Mouse (Mus musculus) cerebellum, adult (tissue): Measurements from ENCODE around the gene Mettl23.
A peak's percentile ranks its signal among the peaks of the same experiment; 100 is the strongest.

Source experiments
- ATAC-seq: cut with Nextera tagmentation; 2 replicates; pipeline ENCODE4 v1.9.2; 2017; ENCODE audit warnings: mild to moderate bottlenecking, moderate library complexity, mixed read lengths; ENCODE audit not compliant: insufficient number of reproducible peaks, low FRiP score, low TSS enrichment

The Mettl23 gene

DNA sequence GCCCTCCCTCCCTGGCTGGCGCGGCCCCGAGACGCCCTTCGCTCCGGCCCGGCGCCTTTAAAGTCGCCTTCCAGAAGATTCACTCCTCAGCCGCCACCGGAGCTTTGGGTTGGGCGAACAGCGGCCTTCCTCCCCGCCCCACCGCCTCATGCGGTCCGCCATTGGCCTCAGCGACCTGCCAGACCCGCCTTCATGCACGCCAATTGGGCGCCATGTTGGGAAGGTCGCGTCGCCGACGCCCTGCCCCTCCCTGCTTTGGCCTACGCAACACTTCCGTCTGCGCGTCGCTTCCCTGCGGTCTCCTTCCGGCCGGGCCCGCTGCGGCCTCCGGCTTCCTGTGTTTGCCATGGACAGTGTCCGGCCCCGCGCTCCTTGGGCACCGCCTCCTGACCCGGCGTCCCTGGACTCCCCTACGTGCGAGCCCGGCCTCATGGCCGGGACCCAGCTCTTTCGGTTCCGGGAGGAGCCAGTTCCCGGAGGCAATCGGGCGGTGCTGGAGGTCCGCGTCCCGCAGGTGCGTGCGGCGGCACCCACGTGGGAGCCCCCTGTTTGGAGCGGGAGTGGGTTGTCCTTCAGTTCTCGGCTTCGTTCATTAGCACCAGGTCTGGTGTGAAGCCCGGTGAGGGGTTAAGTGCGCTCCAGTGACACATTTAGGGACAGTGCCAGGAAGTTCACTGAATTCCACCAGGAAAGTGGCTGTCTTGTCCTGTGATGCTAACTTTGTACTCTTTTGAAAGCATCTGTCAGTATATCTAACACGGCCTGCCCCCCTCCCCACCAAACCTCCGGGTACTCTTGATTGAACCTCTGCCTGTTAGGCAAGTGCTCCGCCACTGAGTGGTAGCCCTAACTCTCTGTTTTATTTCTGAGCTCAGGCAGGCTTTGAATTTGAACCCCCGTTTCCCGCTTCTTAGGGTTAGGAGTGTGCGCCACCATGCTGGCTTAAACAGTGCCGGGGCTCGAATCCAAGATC, at the start of gene Mettl23, which contains the start of gene Jmjd6:
Gene Mettl23 (plus strand): TSS at position 18 of the 973 bp plus-strand sequence.
Gene Jmjd6 (minus strand): TSS at position 189 of the 973 bp plus-strand sequence.
- peak; percentile 94 for ATAC-seq

DNA sequence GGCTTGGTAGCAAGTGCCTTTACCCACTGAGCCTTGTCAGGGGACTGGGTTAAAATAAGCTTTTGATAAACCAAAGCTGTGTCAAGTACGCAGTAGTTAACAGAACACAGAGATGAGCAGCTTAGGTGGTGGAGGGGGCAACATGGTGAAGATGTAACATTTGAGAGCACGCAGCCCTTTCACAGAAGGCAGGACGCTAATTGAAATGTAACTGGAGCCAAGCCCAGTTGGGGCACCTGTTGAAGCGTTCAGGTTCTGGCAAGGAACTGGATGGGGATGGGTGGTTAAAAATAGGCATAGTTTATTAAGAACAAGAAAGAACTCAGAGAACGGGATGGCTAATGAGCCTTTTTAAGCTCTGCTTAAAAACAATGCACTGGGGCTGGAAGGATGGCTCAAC, 43.7 kb upstream of the Mettl23 start:
- no peak for ATAC-seq

GRCm38 (mm10) chr11:116801106-116801505, 42.0 kb upstream of the Mettl23 start:
- ATAC-seq = no peak

GRCm38 (mm10) chr11:116802709-116803108, 40.4 kb upstream of the Mettl23 start:
- no peak for ATAC-seq

DNA sequence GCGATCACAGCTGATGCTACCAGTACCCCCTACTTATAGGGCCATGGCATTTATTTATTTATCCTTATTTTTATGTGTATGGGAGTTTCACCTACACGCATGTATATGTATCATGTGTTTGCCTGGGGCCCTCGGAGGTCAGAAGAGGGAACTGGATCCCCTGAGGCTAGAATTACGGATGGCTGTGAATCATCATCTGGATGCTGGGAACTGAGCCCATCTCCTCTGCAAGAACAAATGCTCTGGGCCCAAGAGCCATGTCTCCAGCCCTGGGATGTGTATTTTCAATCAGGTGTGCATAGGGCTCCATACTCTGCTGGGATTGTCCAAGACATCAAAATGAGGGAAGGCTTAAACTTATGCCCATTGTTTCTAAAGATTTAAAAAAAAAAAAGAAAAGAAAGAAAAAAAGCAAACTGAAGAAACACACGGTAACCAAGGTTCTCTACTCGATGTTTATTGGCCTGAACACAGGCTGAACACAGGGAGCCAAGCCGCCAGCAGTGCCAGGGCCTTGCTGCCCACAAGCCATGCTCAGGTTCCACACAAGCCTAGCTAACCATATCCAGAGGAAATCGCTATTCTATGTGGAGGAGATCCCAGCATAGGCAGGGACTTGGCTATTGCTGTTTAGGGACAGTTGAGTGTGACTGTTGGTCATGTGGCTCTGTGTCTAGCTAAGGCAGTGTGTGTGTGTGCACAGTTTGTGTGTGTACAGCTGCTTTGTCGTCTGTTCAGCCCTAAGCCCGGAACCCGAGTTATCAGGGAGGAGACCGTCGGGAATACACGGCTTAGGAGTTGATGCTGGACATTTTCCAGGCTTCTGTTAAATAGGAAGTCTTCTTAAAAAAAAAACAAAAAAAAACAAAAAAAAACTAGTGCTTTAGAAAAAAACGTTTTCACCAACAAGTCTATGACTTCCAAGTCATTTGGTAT, 36.7 kb upstream of the Mettl23 start:
- ATAC-seq = no peak

DNA sequence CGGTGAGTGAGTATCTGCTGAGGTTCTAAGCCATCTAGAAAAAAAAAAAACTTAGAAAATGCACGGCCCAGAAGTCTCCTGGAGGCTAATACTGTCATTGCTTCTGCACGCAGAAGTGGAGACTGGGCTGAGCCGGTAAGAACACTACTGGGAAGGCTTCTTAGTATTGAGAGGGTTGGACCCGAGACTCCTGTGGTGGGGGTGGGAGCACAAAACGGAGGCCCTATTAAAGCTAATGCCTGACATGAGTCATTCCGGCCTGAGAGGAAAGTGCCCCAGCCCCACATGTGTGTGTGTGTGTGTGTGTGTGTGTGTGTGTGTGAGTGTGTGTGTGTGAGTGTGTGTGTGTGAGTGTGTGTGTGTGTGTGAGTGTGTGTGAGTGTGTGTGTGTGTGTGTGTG, 36.0 kb upstream of the Mettl23 start:
- no peak for ATAC-seq

DNA sequence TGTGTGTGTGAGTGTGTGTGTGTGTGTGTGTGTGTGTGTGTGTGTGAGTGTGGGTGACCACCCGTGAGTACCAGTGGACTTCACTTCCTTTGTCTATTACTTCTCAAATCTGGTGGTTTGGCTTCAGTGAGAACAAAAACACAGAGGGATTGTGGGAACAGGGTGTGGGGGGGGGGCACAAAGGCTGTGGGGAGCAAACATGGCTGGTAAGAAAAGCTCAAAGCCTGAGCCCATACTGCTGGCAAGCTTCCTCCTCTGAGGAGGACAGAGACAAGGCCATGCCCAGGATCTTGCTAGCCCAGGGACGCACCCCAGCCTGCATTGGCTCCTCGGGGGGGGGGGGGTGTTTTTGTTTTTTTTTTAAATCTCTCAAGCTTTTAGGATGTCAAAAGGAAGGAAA, 35.6 kb upstream of the Mettl23 start:
- no peak for ATAC-seq

DNA sequence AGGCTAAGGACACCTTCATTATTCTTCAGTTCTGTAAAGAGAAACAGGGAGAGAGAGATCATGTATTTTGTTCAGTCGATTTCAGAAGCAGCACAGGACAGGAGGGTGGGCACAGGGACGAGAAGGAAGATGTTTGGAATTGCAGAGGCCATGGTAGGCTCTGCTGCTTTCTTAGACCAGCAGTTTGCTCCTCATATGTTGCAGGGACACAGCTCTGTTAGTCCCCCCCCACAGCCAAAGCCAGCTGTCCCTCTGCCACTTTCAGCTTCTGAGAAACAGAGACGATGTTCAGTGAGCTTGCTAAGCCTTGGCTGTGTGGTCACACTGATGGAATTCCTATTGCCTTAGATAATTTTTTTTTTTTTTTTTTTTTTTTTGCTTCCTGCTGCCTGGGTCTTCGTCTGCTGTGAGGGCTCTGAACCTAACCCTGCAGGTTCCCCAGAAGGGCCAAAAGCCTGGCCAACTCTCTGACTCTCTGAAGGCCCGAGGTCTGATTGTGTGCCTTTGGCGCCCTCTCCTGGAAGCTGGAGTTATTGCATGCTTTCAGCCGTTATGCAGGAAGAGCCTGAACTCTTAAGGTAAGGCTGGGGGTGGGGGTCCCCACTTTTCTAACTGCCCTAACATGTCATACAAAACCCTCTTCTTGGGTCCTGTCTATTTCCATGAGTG, 35.0 kb upstream of the Mettl23 start:
- ATAC-seq = peak; percentile 57; the same call in 1 of the 2 replicates

GRCm38 (mm10) chr11:116808811-116809395, 34.2 kb upstream of the Mettl23 start:
- ATAC-seq = no peak

DNA sequence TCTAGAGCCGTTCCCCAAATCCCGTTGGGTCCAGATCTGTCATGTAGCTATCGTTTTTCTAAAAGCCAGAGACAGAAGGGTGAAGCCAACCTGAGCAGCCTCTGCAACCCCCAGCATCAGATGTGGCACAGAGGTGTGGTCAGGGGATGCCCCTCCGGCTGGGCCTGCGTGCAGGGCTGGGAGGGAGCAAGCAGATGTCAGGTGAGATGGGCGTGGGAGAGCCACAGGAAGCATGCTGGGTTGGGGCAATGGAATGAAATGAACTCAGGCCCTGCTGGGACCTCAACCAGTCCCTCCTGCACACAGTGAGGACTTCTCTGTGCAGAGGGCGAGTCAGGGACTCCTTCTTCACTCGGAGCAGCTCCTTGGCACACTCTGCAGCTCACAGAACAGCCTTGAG, 33.6 kb upstream of the Mettl23 start:
- no peak for ATAC-seq

GRCm38 (mm10) chr11:116810528-116810927, 32.5 kb upstream of the Mettl23 start:
- ATAC-seq = no peak

DNA sequence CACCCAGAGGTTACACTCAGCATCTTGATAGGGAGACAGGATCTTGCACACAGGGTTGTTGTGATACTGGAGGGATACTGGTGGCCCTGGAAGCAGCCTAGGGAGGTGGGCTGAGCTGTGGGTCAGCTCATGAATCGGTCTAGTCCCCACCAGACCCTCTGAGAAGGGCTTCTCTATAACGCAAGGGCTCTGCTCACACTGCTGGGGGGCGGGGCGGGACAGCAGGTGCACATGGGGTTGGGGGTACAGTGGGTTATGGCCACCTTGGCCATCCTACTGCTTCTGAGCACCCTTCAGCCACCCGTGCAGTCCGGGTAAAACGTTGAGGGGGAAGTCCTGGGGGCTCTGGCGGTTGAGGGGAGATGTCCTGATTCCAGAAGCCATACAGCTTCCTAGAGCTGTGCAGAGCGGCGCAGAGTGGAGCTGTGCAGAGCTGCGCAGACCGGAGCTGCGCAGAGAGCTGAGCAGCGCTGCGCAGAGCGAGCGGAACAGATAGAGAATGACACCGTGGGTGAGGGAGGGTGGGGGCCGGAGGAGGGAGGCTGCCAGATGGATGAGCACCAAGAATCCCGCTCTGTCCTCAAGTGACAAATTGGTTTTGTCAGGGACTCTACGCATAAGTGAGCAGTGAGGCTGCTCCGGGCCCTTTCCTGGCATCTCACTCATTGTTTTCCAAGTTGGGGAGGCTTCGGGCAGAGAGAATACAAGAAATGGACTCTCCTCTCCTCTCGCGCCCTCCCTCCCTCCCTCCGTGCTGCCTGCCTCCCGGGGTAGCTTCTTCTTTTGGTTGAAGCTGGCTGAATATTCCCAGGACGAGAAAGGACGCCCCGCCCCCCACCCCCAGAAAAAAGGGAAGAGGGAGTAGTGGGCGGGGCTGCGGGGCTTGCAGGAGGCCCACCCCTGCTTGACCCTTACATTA, 31.8 kb upstream of the Mettl23 start:
- ATAC-seq = peak; percentile 87

- ATAC-seq = no peak
Measured at GRCm38 (mm10) chr11:116812793-116813529, 30.1 kb upstream of the Mettl23 start.

DNA sequence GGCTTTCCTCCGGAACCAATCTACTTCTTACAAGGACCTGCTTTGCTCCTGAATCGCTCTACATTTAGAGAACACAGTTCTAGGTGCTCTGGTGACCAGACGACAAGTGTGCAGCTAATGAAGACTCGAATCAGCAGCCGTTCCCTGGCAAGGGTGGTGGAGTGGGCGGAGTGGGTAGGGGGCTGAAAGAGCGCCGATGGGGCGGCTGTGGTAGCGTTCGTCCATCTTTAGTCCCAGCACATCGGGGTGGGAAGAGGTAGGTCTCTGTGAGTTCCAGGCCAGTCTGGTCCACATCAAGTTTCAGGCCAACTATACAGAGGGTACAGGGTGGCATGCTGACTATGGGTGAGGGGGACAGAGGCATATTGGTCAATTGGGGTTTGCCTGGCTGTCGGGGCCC, 29.5 kb upstream of the Mettl23 start:
- ATAC-seq = no peak

GRCm38 (mm10) chr11:116814076-116814883, 28.8 kb upstream of the Mettl23 start:
- no peak for ATAC-seq

GRCm38 (mm10) chr11:116814884-116815415, 28.1 kb upstream of the Mettl23 start:
- ATAC-seq = no peak

GRCm38 (mm10) chr11:116816769-116817168, 26.3 kb upstream of the Mettl23 start:
- no peak for ATAC-seq
